Mouse (Mus musculus) forebrain, embryonic 10.5 days (tissue): ENCODE results near the gene Cep57l1. TPM values are rescaled to one million over a fixed set of nuclear protein-coding genes. Genes with fewer than 3 reads are reported as not detected.
A peak's percentile ranks its signal among the peaks of the same experiment; 100 is the strongest.

Source experiments
- DNase-seq: peaks from one replicate; pipeline ENCODE4 v3.0.0-alpha.2; 2017; ENCODE audit warnings: low spot score; ENCODE audit errors: extremely low spot score
- H3K27ac ChIP-seq: fragments of 300-500 bp; sonication (generic); 2 replicates; pipeline ENCODE4 v1.5.1; 2016; ENCODE audit warnings: mild to moderate bottlenecking
- H3K27me3 ChIP-seq: fragments of 300-500 bp; sonication (generic); 2 replicates; pipeline ENCODE4 v1.6.1; 2016; ENCODE audit warnings: mild to moderate bottlenecking; ENCODE audit not compliant: poor library complexity, severe bottlenecking
- H3K36me3 ChIP-seq: fragments of 300-500 bp; sonication (generic); replicated peaks from 2 replicates; pipeline ENCODE4 v1.6.1; 2016; ENCODE audit warnings: mild to moderate bottlenecking, moderate library complexity
- H3K4me1 ChIP-seq: fragments of 300-500 bp; sonication (generic); 2 replicates; pipeline ENCODE4 v1.6.1; 2016
- H3K4me3 ChIP-seq: fragments of 300-500 bp; sonication (generic); 2 replicates; pipeline ENCODE4 v1.5.1; 2016; ENCODE audit warnings: mild to moderate bottlenecking, moderate library complexity
- H3K9me3 ChIP-seq: fragments of 300-500 bp; sonication (generic); 2 replicates; pipeline ENCODE4 v1.6.1; 2016; ENCODE audit warnings: mild to moderate bottlenecking, moderate library complexity
- WGBS: fragments of 180-500 bp; shearing (Covaris S2); methylation state at CpG from one replicate; pipeline ENCODE4 v1.1.7; 2016; 5-methylcytosine and 5-hydroxymethylcytosine counted together
- polyA plus RNA-seq: library from polyadenylated mRNA; unstranded; fragments of >200 nt; fragmentation: Nextera tagmentation; extraction: Ambion mirVana; gene quantifications from 2 replicates; pipeline ENCODE4 v1.2.1, GENCODE M21; 2016

The Cep57l1 gene
- polyA plus RNA-seq, 1 experiment from 2014 or later, result 26.4 TPM

DNA sequence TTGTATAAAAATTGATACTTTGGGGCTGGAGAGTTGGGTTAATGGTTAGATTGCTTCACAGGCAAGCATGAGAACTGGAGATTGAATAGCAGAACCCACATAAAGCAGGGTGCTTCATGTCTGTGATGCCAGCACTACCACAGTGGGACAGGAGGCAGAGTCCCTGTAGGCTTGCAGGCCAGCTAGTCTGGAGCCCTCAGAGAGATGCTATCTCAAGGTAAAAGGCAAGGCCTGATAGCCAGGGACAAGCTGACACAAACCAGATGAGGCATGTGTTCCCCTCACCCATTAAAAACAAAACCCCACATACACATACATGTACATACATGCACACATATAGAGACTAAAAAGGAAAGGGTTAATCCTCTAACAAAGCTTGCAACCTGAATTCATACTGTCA lies 51.6 kb downstream of the Cep57l1 start:
- H3K9me3 ChIP-seq, result no peaks in the 10 kb centered on the region
- peaks cover 5% of the 10 kb centered on the region; the same call in 1 of the 2 replicates for H3K4me1 ChIP-seq
- 0 out of 2 replicates have a peak, but pooled peaks cover 2% of the 10 kb centered on the region for H3K36me3 ChIP-seq
- H3K27me3 ChIP-seq, result no peaks in the 10 kb centered on the region
- no peak overlapping the region for H3K27ac ChIP-seq
- no peak for DNase-seq
- H3K4me3 ChIP-seq, result no peak overlapping the region

DNA sequence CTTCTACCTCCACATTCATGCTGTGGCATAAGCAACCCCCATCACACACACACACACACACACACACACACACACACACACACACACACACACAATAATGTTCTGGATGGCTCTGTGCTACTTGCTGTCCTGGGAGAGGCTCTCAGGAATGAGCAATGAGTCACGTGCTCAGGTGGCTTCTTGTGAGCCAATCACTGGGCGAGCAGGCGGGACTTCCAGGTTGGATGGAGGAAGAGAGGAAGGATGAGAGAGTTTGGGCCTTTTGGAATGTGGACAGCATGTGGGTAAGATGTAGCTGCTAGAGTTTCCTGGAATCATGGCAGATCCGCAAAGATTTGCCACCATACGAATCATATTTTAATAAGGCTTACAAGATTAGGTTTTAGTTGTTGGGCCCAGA lies 52.4 kb downstream of the Cep57l1 start:
- H3K27me3 ChIP-seq, result no peaks in the 10 kb centered on the region
- H3K4me1 ChIP-seq, result peaks cover 5% of the 10 kb centered on the region; the same call in 1 of the 2 replicates
- H3K36me3 ChIP-seq, result 0 out of 2 replicates have a peak, but pooled peaks cover 2% of the 10 kb centered on the region
- no peaks in the 10 kb centered on the region for H3K9me3 ChIP-seq
- no peak for DNase-seq
- no peak overlapping the region for H3K4me3 ChIP-seq
- WGBS, result 92% methylated on average over 5 of the region's 5 CpGs
- H3K27ac ChIP-seq, result no peak overlapping the region

GRCm38 (mm10) chr10:41751867-41752480 lies 57.7 kb downstream of the Cep57l1 start:
- no peaks in the 10 kb centered on the region for H3K4me1 ChIP-seq
- H3K36me3 ChIP-seq, result 0 out of 2 replicates have a peak, but pooled peaks cover 2% of the 10 kb centered on the region
- no peak for DNase-seq
- H3K4me3 ChIP-seq, result no peak overlapping the region
- no peaks in the 10 kb centered on the region for H3K9me3 ChIP-seq
- H3K27me3 ChIP-seq, result no peaks in the 10 kb centered on the region
- 86% methylated on average over 14 of the region's 14 CpGs for WGBS
- no peak overlapping the region for H3K27ac ChIP-seq

DNA sequence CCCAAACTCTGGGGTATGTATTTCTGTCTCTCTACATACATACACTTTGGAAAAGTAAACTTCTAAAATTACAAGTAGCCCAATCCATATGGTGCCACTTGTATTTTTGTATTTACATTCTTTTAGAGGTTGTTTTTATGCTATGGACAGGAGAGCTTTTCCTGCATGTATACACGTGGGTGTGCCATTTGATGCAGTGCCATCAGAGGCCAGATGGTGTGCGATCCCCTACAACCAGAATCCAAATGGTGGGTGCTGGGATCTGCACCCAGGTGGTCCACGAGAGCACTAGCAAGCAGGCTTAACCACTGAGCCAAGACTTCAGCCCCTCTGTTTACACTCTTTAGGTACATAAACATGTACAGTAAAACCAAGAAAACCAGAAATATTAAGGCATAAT lies 60.4 kb downstream of the Cep57l1 start:
- Histone ChIP-seq H3K9me3 (no peaks in the 10 kb centered on the region), H3K4me3 (no peak overlapping the region), H3K4me1 (no peaks in the 10 kb centered on the region), H3K36me3 (no peaks in the 10 kb centered on the region), H3K27me3 (no peaks in the 10 kb centered on the region), H3K27ac (no peak overlapping the region)
- DNase-seq, result no peak
- 91% methylated on average over 3 of the region's 3 CpGs for WGBS

DNA sequence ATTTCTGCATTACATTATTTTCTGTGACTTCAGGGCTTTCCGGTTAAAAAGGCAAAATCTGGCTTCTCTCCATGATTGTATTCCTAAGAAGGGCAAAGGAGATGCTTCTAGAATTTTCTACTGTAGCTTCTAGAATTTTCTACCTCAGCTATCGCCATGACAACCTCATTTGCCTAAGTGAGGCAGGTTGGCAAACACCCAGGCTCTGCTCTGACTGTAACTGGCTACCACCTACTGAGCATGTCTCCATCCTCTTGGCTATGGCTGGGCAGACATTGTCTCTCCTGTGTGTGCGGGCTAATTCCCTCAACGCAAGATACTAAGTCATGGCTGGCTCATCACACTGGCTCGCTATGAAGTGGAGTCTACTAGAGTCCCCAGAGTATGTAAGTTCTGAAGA lies 63.1 kb downstream of the Cep57l1 start:
- Histone ChIP-seq H3K4me1 (no peaks in the 10 kb centered on the region), H3K9me3 (no peaks in the 10 kb centered on the region), H3K27me3 (no peaks in the 10 kb centered on the region), H3K4me3 (no peak overlapping the region), H3K36me3 (peaks cover 9% of the 10 kb centered on the region), H3K27ac (no peak overlapping the region)
- DNase-seq, result no peak
- WGBS, result 93% methylated on average over 5 of the region's 5 CpGs

GRCm38 (mm10) chr10:41744006-41744405 lies 65.7 kb downstream of the Cep57l1 start:
- no peak overlapping the region for H3K27ac ChIP-seq

DNA sequence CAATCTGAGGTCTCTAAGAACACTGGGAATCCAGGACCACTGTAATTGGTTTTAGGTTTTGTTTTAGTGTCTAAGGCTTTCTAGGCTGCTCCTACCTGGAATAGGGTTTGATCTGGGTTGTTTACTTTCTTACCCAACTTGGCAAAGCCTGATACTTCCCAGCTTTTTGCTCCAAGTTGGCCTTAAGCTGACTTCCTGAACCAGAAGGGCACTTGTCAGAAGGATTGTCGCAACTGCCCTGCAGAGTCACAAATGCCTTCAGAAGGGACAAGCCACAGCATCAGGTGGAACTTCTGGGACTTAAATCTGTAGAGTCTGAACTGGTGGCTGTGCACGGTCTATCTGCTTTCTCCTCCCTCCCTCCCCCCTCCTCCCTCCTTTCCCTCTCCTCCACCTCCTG lies 69.5 kb downstream of the Cep57l1 start:
- no peak for DNase-seq
- Histone ChIP-seq H3K4me1 (peaks cover 7% of the 10 kb centered on the region), H3K4me3 (no peak overlapping the region)

More at GRCm38 (mm10) chr10:41744006-41744405, 65.7 kb downstream of the Cep57l1 start:
- no peak for DNase-seq
- Histone ChIP-seq H3K4me1 (no peaks in the 10 kb centered on the region), H3K9me3 (no peaks in the 10 kb centered on the region), H3K4me3 (no peak overlapping the region), H3K36me3 (peaks cover 20% of the 10 kb centered on the region), H3K27me3 (no peaks in the 10 kb centered on the region)
- WGBS, result 88% methylated on average over 4 of the region's 4 CpGs

GRCm38 (mm10) chr10:41737245-41737644 lies 72.4 kb downstream of the Cep57l1 start:
- Histone ChIP-seq H3K36me3 (peaks cover 42% of the 10 kb centered on the region), H3K27ac (no peak overlapping the region), H3K4me3 (no peak overlapping the region), H3K9me3 (no peaks in the 10 kb centered on the region), H3K27me3 (no peaks in the 10 kb centered on the region), H3K4me1 (peaks cover 9% of the 10 kb centered on the region)
- no peak for DNase-seq
- 94% methylated on average over 16 of the region's 16 CpGs for WGBS

More for the DNA sequence above, 69.5 kb downstream of the Cep57l1 start:
- no peaks in the 10 kb centered on the region for H3K27me3 ChIP-seq
- no peak overlapping the region for H3K27ac ChIP-seq
- H3K36me3 ChIP-seq, result peaks cover 46% of the 10 kb centered on the region
- 80% methylated on average over 2 of the region's 2 CpGs for WGBS
- H3K9me3 ChIP-seq, result no peaks in the 10 kb centered on the region

DNA sequence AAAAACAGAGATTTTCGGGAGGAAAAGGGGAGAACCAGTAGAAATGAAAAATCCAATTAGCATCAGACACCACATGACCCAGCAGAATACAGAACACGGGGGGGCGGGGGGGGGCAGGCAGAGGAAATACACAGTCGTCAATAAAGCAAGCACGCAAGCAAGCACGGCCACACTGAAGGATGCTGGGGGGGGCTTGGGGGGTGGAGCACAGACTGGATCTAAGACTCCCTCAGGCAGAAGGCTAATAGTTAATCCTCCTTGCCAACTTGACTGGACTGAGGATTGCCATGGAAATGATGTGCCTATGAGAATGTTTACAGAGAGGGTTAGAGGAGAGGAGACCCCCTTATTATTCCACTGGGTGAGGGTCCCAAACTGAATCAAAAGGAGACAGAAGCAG lies 74.3 kb downstream of the Cep57l1 start:
- 69% methylated on average over 6 of the region's 6 CpGs for WGBS
- Histone ChIP-seq H3K27ac (peak overlapping the region; percentile 25; the same call in 1 of the 2 replicates), H3K4me3 (no peak overlapping the region), H3K4me1 (peaks cover 9% of the 10 kb centered on the region), H3K36me3 (peaks cover 42% of the 10 kb centered on the region), H3K27me3 (no peaks in the 10 kb centered on the region), H3K9me3 (no peaks in the 10 kb centered on the region)
- DNase-seq, result no peak

DNA sequence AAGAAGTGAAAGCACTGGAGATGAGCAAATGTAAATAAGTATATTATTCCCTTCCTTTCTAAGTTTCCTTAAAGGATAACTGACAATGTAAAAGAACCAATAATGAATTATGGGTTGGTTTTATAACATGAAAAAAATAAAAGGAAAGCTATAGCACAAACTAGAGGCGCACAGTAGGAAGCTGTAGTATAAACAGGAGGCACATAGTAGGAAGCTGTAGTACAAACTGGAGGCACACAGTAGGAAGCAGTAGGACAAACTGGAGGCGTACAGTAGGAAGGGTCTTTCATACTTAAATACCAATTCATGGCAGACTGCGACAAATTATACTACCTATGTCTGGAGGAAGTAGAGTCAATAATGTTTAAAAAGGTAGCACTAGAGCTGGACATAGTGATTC lies 76.5 kb downstream of the Cep57l1 start:
- H3K36me3 ChIP-seq, result peaks cover 41% of the 10 kb centered on the region
- H3K9me3 ChIP-seq, result no peaks in the 10 kb centered on the region
- 93% methylated on average over 3 of the region's 3 CpGs for WGBS
- no peak for DNase-seq
- no peak overlapping the region for H3K27ac ChIP-seq
- no peaks in the 10 kb centered on the region for H3K27me3 ChIP-seq
- no peak overlapping the region for H3K4me3 ChIP-seq
- H3K4me1 ChIP-seq, result peaks cover 9% of the 10 kb centered on the region

DNA sequence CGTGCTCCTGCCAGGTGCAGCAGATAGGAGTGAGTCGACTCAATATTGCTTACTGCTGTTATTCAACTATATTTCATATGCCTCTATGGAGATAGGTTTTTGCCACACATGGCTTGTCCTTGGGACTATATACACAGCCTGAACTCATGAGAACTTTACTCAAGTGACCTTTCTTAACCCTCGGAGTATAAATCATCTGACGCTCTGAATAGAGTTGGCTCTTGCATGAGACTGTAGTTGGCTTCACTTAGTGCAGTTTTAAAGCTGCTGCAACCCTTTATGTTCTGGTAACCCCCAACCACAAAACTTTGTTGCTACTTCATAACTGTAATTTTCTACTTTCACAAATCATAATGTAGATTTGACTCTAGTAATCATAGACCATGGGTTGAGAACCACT lies 77.7 kb downstream of the Cep57l1 start:
- H3K9me3 ChIP-seq, result peaks cover 5% of the 10 kb centered on the region
- H3K36me3 ChIP-seq, result peaks cover 40% of the 10 kb centered on the region
- no peaks in the 10 kb centered on the region for H3K27me3 ChIP-seq
- no peak overlapping the region for H3K4me3 ChIP-seq
- peaks cover 9% of the 10 kb centered on the region for H3K4me1 ChIP-seq
- WGBS, result 96% methylated on average over 4 of the region's 4 CpGs
- no peak overlapping the region for H3K27ac ChIP-seq
- DNase-seq, result no peak

GRCm38 (mm10) chr10:41730746-41731145 lies 78.9 kb downstream of the Cep57l1 start:
- Histone ChIP-seq H3K9me3 (peaks cover 5% of the 10 kb centered on the region), H3K4me3 (no peak overlapping the region), H3K36me3 (peaks cover 37% of the 10 kb centered on the region), H3K27me3 (no peaks in the 10 kb centered on the region), H3K27ac (no peak overlapping the region), H3K4me1 (peaks cover 7% of the 10 kb centered on the region)
- DNase-seq, result no peak
- WGBS, result 92% methylated on average over 10 of the region's 10 CpGs

GRCm38 (mm10) chr10:41726215-41726614 lies 83.5 kb downstream of the Cep57l1 start:
- H3K4me1 ChIP-seq, result no peaks in the 10 kb centered on the region
- peaks cover 5% of the 10 kb centered on the region for H3K9me3 ChIP-seq
- no peaks in the 10 kb centered on the region for H3K27me3 ChIP-seq
- no peak overlapping the region for H3K4me3 ChIP-seq
- WGBS, result 94% methylated on average over 9 of the region's 9 CpGs
- DNase-seq, result no peak
- H3K36me3 ChIP-seq, result peaks cover 47% of the 10 kb centered on the region
- H3K27ac ChIP-seq, result no peak overlapping the region
